Mouse (Mus musculus) C2C12 (cell line): ENCODE measurements around the gene Wwtr1.

Experiments
- CEBPB ChIP-seq: IDR thresholded peaks from one replicate; pipeline ENCODE4 v1.6.1; 2011; ENCODE audit warnings: low read depth, mild to moderate bottlenecking, control low read depth, moderate library complexity
- CTCF ChIP-seq: IDR thresholded peaks from one replicate; pipeline ENCODE4 v1.5.1; 2011; ENCODE audit not compliant: control insufficient read depth, insufficient read depth, insufficient read length
- FOSL1 ChIP-seq: IDR thresholded peaks from one replicate; pipeline ENCODE4 v1.8.0; 2011; ENCODE audit warnings: mild to moderate bottlenecking, low read length; ENCODE audit not compliant: poor library complexity, insufficient read depth, severe bottlenecking
- MAX ChIP-seq: IDR thresholded peaks from one replicate; pipeline ENCODE4 v1.6.1; 2011; ENCODE audit warnings: mild to moderate bottlenecking, control low read depth
- MYOD1 ChIP-seq: IDR thresholded peaks from one replicate; pipeline ENCODE4 v1.6.1; 2011; ENCODE audit warnings: low read depth; ENCODE audit not compliant: control insufficient read depth, insufficient read length
- MYOG ChIP-seq: IDR thresholded peaks from one replicate; pipeline ENCODE4 v1.6.1; 2011; ENCODE audit not compliant: control insufficient read depth, insufficient read length; ENCODE audit errors: extremely low read depth
- USF1 ChIP-seq: IDR thresholded peaks from one replicate; pipeline ENCODE4 v1.6.1; 2011; ENCODE audit warnings: low read depth, mild to moderate bottlenecking, control low read depth, moderate library complexity

DNA sequence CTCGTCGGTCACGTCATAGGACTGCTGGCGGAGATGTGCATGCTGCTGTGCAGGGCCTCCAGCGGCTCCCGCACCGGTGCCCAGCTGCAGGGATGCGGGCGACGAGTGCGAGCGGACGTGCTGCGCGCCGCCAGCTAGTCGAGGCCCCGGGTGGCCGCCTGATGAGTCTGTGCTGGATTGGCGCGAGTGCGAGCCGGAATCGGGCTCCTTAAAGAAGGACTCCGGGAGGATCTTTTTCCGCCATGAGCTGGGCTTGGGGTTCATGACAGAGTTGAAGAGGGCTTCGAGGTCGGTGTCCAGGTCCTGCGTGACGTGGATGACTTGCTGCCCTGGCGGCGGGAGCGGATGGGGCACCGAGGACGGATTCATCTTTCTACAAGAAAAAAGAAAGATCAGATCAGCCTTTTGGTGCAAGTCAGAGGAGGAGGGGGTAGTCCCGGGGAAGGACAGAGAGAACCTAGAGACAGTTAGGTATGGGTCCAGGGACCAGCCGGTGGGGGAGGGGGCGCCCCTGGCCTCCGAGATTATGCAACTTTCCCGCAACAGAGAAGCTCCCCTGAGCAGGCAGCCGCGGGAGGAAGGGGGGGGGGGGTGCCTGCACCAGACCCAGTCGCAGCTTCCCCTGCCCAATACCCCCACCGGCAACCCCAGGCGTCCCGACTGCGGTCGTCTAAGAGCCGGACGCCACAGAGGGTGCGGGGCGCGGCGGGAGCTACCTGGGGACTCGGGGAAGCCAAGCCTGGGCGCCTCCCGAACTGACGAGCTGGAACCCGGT is 638 bp downstream of the Wwtr1 start:
- no peak for TF ChIP-seq CTCF
- TF ChIP-seq MAX: no peak
- TF ChIP-seq CEBPB: peak; percentile 33
- no peak for TF ChIP-seq MYOG
- TF ChIP-seq USF1: no peak
- no peak for TF ChIP-seq FOSL1
- no peak for TF ChIP-seq MYOD1
